Mouse (Mus musculus) large intestine, adult 2 months (tissue): ENCODE measurements around the gene Ucp3. TPM values are rescaled to one million over a fixed set of nuclear protein-coding genes. Genes with fewer than 3 reads are reported as not detected.

ENCODE experiments used
- DNase-seq: peaks from one replicate; pipeline ENCODE4 v3.0.0-alpha.2; 2012; ENCODE audit warnings: low read depth, low spot score
- WGBS: fragments of 180-500 bp; shearing (Covaris S2); methylation state at CpG from one replicate; pipeline ENCODE4 v1.1.7; 2018; 5-methylcytosine and 5-hydroxymethylcytosine counted together
- polyA plus RNA-seq: library from polyadenylated mRNA; depleted of rRNA; stranded (reverse); fragments of >200 nt; gene quantifications from 2 replicates; pipeline ENCODE4 v1.2.3, GENCODE M21; 2012; rRNA removed

Ucp3 gene
- polyA plus RNA-seq, result 0.19 and 0.60 TPM in 2 replicates

GRCm38 (mm10) chr7:100472777-100473176, at the start of gene Ucp3:
Gene Ucp3, plus strand, starts transcription at chr7:100472990.
- DNase-seq, result no peak
- WGBS, result 90% methylated on average over 6 of the region's 6 CpGs

- WGBS, result 96% methylated on average over 3 of the region's 3 CpGs
- no peak for DNase-seq
Observed at GRCm38 (mm10) chr7:100425795-100426194, 47.0 kb upstream of the Ucp3 start.

GRCm38 (mm10) chr7:100429102-100429501, 43.7 kb upstream of the Ucp3 start:
- WGBS, result 37% methylated on average over 3 of the region's 3 CpGs
- peak; percentile 22 for DNase-seq

- WGBS, result 87% methylated on average over 11 of the region's 11 CpGs
- no peak for DNase-seq
Observed at GRCm38 (mm10) chr7:100429911-100430310, 42.9 kb upstream of the Ucp3 start.

- WGBS, result 31% methylated on average over 5 of the region's 5 CpGs
- peak; percentile 40 for DNase-seq
Observed at GRCm38 (mm10) chr7:100431103-100431502, 41.7 kb upstream of the Ucp3 start.

GRCm38 (mm10) chr7:100433295-100433694, 39.5 kb upstream of the Ucp3 start:
- WGBS, result 43% methylated on average over 6 of the region's 6 CpGs
- DNase-seq, result peak; percentile 53

- DNase-seq, result no peak
- WGBS, result 82% methylated on average over 4 of the region's 4 CpGs
Observed at GRCm38 (mm10) chr7:100443728-100444127, 29.1 kb upstream of the Ucp3 start.

- 91% methylated on average over 5 of the region's 5 CpGs for WGBS
Observed at GRCm38 (mm10) chr7:100446271-100446670, 26.5 kb upstream of the Ucp3 start.

GRCm38 (mm10) chr7:100448530-100448929, 24.3 kb upstream of the Ucp3 start:
- no peak for DNase-seq
- WGBS, result 93% methylated on average over 12 of the region's 12 CpGs

More at GRCm38 (mm10) chr7:100446271-100446670, 26.5 kb upstream of the Ucp3 start:
- no peak for DNase-seq

- 96% methylated on average over 3 of the region's 3 CpGs for WGBS
- no peak for DNase-seq
Observed at GRCm38 (mm10) chr7:100448985-100449384, 23.8 kb upstream of the Ucp3 start.

GRCm38 (mm10) chr7:100458153-100458552, 14.6 kb upstream of the Ucp3 start:
- 35% methylated on average over 1 of the region's 1 CpGs for WGBS
- no peak for DNase-seq

GRCm38 (mm10) chr7:100459862-100460261, 12.9 kb upstream of the Ucp3 start:
- WGBS, result 88% methylated on average over 3 of the region's 3 CpGs
- no peak for DNase-seq

GRCm38 (mm10) chr7:100461621-100462151, 11.1 kb upstream of the Ucp3 start:
- 51% methylated on average over 6 of the region's 6 CpGs for WGBS
- no peak for DNase-seq

GRCm38 (mm10) chr7:100463194-100463593, 9.6 kb upstream of the Ucp3 start:
- no peak for DNase-seq
- 77% methylated on average over 9 of the region's 9 CpGs for WGBS

GRCm38 (mm10) chr7:100463757-100464156, 9.0 kb upstream of the Ucp3 start:
- peak; percentile 29 for DNase-seq
- WGBS, result 37% methylated on average over 10 of the region's 10 CpGs

- 65% methylated on average over 7 of the region's 7 CpGs for WGBS
- DNase-seq, result no peak
Observed at GRCm38 (mm10) chr7:100464248-100464647, 8.5 kb upstream of the Ucp3 start.

GRCm38 (mm10) chr7:100465248-100465647, 7.5 kb upstream of the Ucp3 start:
- DNase-seq, result peak; percentile 52
- 16% methylated on average over 4 of the region's 4 CpGs for WGBS

- WGBS, result 4% methylated on average over 5 of the region's 5 CpGs
- peak; percentile 93 for DNase-seq
Observed at GRCm38 (mm10) chr7:100465656-100466309, 7.0 kb upstream of the Ucp3 start.

GRCm38 (mm10) chr7:100466781-100467510, 5.8 kb upstream of the Ucp3 start:
- WGBS, result 87% methylated on average over 11 of the region's 11 CpGs
- DNase-seq, result no peak

GRCm38 (mm10) chr7:100468761-100469160, 4.0 kb upstream of the Ucp3 start:
- no peak for DNase-seq
- WGBS, result 91% methylated on average over 6 of the region's 6 CpGs

GRCm38 (mm10) chr7:100469502-100469901, 3.3 kb upstream of the Ucp3 start:
- no peak for DNase-seq
- WGBS, result 95% methylated on average over 1 of the region's 1 CpGs
